Mouse (Mus musculus) left cerebral cortex, postnatal 14 days (tissue): Measurements from ENCODE around the gene Gamt. TPM values are rescaled to one million over a fixed set of nuclear protein-coding genes. Genes with fewer than 3 reads are reported as not detected.

Experiments
- microRNA-seq, 2 experiments: library from miRNA; unstranded; fragments of <30 nt; microRNA quantifications; one replicate each; pipeline ENCODE4 v1.2.0; 2022
- total RNA-seq, 2 experiments: library from RNA; stranded (reverse); gene quantifications; 2 replicates each; pipeline ENCODE4 v1.2.3; 2021

Gene Gamt
- total RNA-seq, 2 experiments from 2014 or later = 20.7 to 29.7 TPM

Small RNA genes within 50 kb of the gene (microRNA-seq; reads per million reads assigned to microRNA genes)
- gene Mir6911 = 2.4 to 3.7 reads per million in 2 experiments

Other genes starting within 250 kb of the Gamt start
- 1 to 10 TPM; 3.3 to 4.0 TPM for gene Arhgap45, start 244.4 kb downstream of the Gamt start, total RNA-seq
- 10 to 100 TPM; 66.9 to 68.9 TPM for gene Polr2e, start 221.2 kb downstream of the Gamt start, total RNA-seq
- 100 to 1,000 TPM; 462 to 482 TPM for gene Gpx4, start 213.8 kb downstream of the Gamt start, total RNA-seq
- gene Sbno2, start 155.4 kb downstream of the Gamt start, total RNA-seq = 10 to 100 TPM; 19.2 to 19.3 TPM
- 10 to 100 TPM; 86.2 to 90.8 TPM for gene Stk11, start 145.2 kb downstream of the Gamt start, total RNA-seq
- 100 to 1,000 TPM; 403 to 424 TPM for gene Atp5d, start 122.4 kb downstream of the Gamt start, total RNA-seq
- gene Cbarp, start 120.2 kb downstream of the Gamt start, total RNA-seq = 100 to 1,000 TPM; 437 to 473 TPM
- 10 to 100 TPM; 94.0 to 96.3 TPM for gene Midn, start 112.7 kb downstream of the Gamt start, total RNA-seq
- 100 to 1,000 TPM in 1 of 2 experiments, 10 to 100 TPM in 1; 95.6 to 111 TPM for gene Cirbp, start 95.0 kb downstream of the Gamt start, total RNA-seq
- gene 1600002K03Rik, start 88.1 kb downstream of the Gamt start, total RNA-seq = 1 to 10 TPM; 5.7 to 6.2 TPM
- 10 to 100 TPM; 13.9 to 14.3 TPM for gene Efna2, start 81.5 kb downstream of the Gamt start, total RNA-seq
- gene Mum1, start 34.6 kb downstream of the Gamt start, total RNA-seq = 10 to 100 TPM; 39.4 to 41.5 TPM
- gene Ndufs7, start 11.9 kb downstream of the Gamt start, total RNA-seq = 100 to 1,000 TPM; 171 to 187 TPM
- 10 to 100 TPM; 84.3 to 84.9 TPM for gene Dazap1, start 474 bp upstream of the Gamt start, total RNA-seq
- 100 to 1,000 TPM; 743 to 795 TPM for gene Rps15, start 31.4 kb upstream of the Gamt start, total RNA-seq
- 100 to 1,000 TPM; 131 to 139 TPM for gene Apc2, start 35.0 kb upstream of the Gamt start, total RNA-seq
- gene 2310011J03Rik, start 59.5 kb upstream of the Gamt start, total RNA-seq = 10 to 100 TPM; 21.2 to 25.5 TPM
- gene Pcsk4, start 68.5 kb upstream of the Gamt start, total RNA-seq = 1 to 10 TPM; 4.9 to 5.7 TPM
- gene Reep6, start 68.9 kb upstream of the Gamt start, total RNA-seq = 10 to 100 TPM in 1 of 2 experiments, 1 to 10 TPM in 1; 8.6 to 10.1 TPM
- gene Adamtsl5, start 87.4 kb upstream of the Gamt start, total RNA-seq = 1 to 10 TPM; 2.0 to 4.2 TPM
- 10 to 100 TPM in 1 of 2 experiments, 1 to 10 TPM in 1; 7.6 to 10.6 TPM for gene Plk5, start 95.4 kb upstream of the Gamt start, total RNA-seq
- 10 to 100 TPM; 19.9 to 24.1 TPM for gene Mex3d, start 126.6 kb upstream of the Gamt start, total RNA-seq
- gene Mbd3, start 138.5 kb upstream of the Gamt start, total RNA-seq = 100 to 1,000 TPM; 122 to 134 TPM
- gene Uqcr11, start 145.8 kb upstream of the Gamt start, total RNA-seq = 100 to 1,000 TPM; 587 to 604 TPM
- 10 to 100 TPM; 26.6 to 29.1 TPM for gene Tcf3, start 172.6 kb upstream of the Gamt start, total RNA-seq
- gene Onecut3, start 233.8 kb upstream of the Gamt start, total RNA-seq = not detected